Mouse (Mus musculus) left cerebral cortex, adult 6 months (tissue): ENCODE measurements around the gene Sprr2j-ps. TPM values are rescaled to one million over a fixed set of nuclear protein-coding genes. Genes with fewer than 3 reads are reported as not detected.

ENCODE experiments used
- long read RNA-seq, 2 experiments: library from polyadenylated mRNA; unstranded; transcript quantifications; one replicate each; pipeline ENCODE4 v2.0.0; 2019 to 2020
- polyA plus RNA-seq: library from polyadenylated mRNA; unstranded; fragments of <200 nt; fragmentation: Nextera tagmentation; gene quantifications from 2 replicates; pipeline ENCODE4 v1.2.3, GENCODE M21; 2021

Gene Sprr2j-ps
- polyA plus RNA-seq = not detected in 2 replicates
- long read RNA-seq, experiment 1 = 0 reads
- long read RNA-seq, experiment 2 = 0 reads

GRCm38 (mm10) chr3:92417782-92418181, at the start of gene Sprr2j-ps:
Sprr2j-ps (plus strand) TSS chr3:92418082.

GRCm38 (mm10) chr3:92385385-92385784, 32.5 kb upstream of the Sprr2j-ps start, which contains the start of gene Sprr2h:
Sprr2h (plus strand) TSS chr3:92385685.

GRCm38 (mm10) chr3:92407691-92408090, 10.2 kb upstream of the Sprr2j-ps start, which contains the start of gene Sprr2i:
Sprr2i (plus strand) TSS chr3:92407991.

GRCm38 (mm10) chr3:92429323-92429722, 11.4 kb downstream of the Sprr2j-ps start, which contains the start of gene Gm9774:
Gm9774 (minus strand) TSS chr3:92429423.

GRCm38 (mm10) chr3:92432282-92432681, 14.4 kb downstream of the Sprr2j-ps start, which contains the start of gene Sprr2k:
Sprr2k (plus strand) TSS chr3:92432582.

GRCm38 (mm10) chr3:92438689-92439088, 20.8 kb downstream of the Sprr2j-ps start, which contains the start of gene Sprr1b:
Sprr1b (minus strand) TSS chr3:92438789.

GRCm38 (mm10) chr3:92458620-92459019, 40.7 kb downstream of the Sprr2j-ps start, which contains the start of gene Sprr3:
Sprr3 (minus strand) TSS chr3:92458720.

Other genes with a start within 250 kb of the Sprr2j-ps start
- not detected in 2 replicates for gene Sprr2a1, start 202.3 kb upstream of the Sprr2j-ps start, polyA plus RNA-seq
- gene Sprr2a2, start 202.2 kb upstream of the Sprr2j-ps start, polyA plus RNA-seq = not detected in 2 replicates
- not detected in 2 replicates for gene Sprr2a3, start 132.7 kb upstream of the Sprr2j-ps start, polyA plus RNA-seq
- gene Sprr2b, start 101.5 kb upstream of the Sprr2j-ps start, polyA plus RNA-seq = not detected in 2 replicates
- gene Sprr2d, start 78.9 kb upstream of the Sprr2j-ps start, polyA plus RNA-seq = not detected in 2 replicates
- not detected in 2 replicates for gene Sprr2e, start 65.9 kb upstream of the Sprr2j-ps start, polyA plus RNA-seq
- not detected in 2 replicates for gene Sprr2f, start 52.9 kb upstream of the Sprr2j-ps start, polyA plus RNA-seq
- not detected in 2 replicates for gene Sprr2h, start 32.4 kb upstream of the Sprr2j-ps start, polyA plus RNA-seq
- gene Sprr2i, start 10.1 kb upstream of the Sprr2j-ps start, polyA plus RNA-seq = not detected in 2 replicates
- gene Gm9774, start 11.3 kb downstream of the Sprr2j-ps start, polyA plus RNA-seq = 1.4 and 1.7 TPM in 2 replicates
- gene Sprr2k, start 14.5 kb downstream of the Sprr2j-ps start, polyA plus RNA-seq = not detected in 2 replicates
- not detected in 2 replicates for gene Sprr1b, start 20.7 kb downstream of the Sprr2j-ps start, polyA plus RNA-seq
- not detected in 2 replicates for gene Sprr3, start 40.6 kb downstream of the Sprr2j-ps start, polyA plus RNA-seq
- gene Sprr1a, start 67.8 kb downstream of the Sprr2j-ps start, polyA plus RNA-seq = 0.15 TPM in 1 of 2 replicates, not detected in the other
- gene Sprr4, start 82.4 kb downstream of the Sprr2j-ps start, polyA plus RNA-seq = not detected in 2 replicates
- not detected in 2 replicates for gene 2310046K23Rik, start 116.4 kb downstream of the Sprr2j-ps start, polyA plus RNA-seq
- not detected in 2 replicates for gene Ivl, start 155.7 kb downstream of the Sprr2j-ps start, polyA plus RNA-seq
- not detected in 2 replicates for gene Smcp, start 170.9 kb downstream of the Sprr2j-ps start, polyA plus RNA-seq
- gene 2210017I01Rik, start 189.4 kb downstream of the Sprr2j-ps start, polyA plus RNA-seq = not detected in 2 replicates
- gene Lce6a, start 203.6 kb downstream of the Sprr2j-ps start, polyA plus RNA-seq = not detected in 2 replicates
- not detected in 2 replicates for gene Lce1a1, start 230.2 kb downstream of the Sprr2j-ps start, polyA plus RNA-seq
- not detected in 2 replicates for gene Lce1b, start 238.8 kb downstream of the Sprr2j-ps start, polyA plus RNA-seq